Mouse (Mus musculus): ENCODE measurements at regions not wholly inside any gene's neighbourhood (a gene's known extent, or its start where the extent isn't known, plus 50 kb on each side); places are given as distances from the start of the nearest gene placed in this dataset.

DNA sequence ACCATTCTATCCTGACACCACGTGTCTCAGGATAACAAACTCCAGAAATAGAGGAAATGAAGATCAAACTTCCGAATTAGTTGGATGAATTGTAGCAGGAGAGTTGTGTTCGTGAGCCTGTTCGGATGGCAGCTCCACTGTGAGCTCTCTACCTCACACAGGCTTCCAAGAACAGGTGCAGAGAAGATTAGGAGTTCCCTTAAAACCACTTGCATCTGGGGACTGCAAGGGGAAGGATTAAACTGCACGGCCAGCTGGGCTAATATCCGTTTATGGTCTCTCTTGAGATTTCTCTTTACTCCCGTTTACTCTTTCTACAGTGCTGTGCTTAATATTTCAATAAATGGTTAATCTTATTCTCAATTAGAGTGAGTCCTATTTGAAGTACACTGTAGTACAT, 54.8 kb upstream of the Bank1 start:
- TF ChIP-seq CTCF (IDR thresholded peaks at IDR 0.05) (no peak), POLR2A (IDR thresholded peaks at IDR 0.05; ENCODE audit: insufficient read depth, low read depth, low read length) (no peak), EP300 (IDR thresholded peaks at IDR 0.05; ENCODE audit: insufficient read depth, low read depth, low read length) (no peak)

Data from heart, adult 2 months (tissue).